Mouse (Mus musculus) intestine, embryonic 14.5 days (tissue): ENCODE data around the gene Arfgef2. TPM values are rescaled to one million over a fixed set of nuclear protein-coding genes. Genes with fewer than 3 reads are reported as not detected.

ENCODE experiments used
- ATAC-seq: fragments of 200-750 bp; cut with Nextera tagmentation; replicated peaks from 2 replicates; pipeline ENCODE4 v1.8.0; 2017; ENCODE audit warnings: low read depth, moderate number of reproducible peaks, moderate TSS enrichment, moderate library complexity; ENCODE audit not compliant: low FRiP score, low TSS enrichment
- DNase-seq: peaks from one replicate; pipeline ENCODE4 v3.0.0-alpha.2; 2018; ENCODE audit warnings: low spot score
- H3K27ac ChIP-seq: fragments of 300-500 bp; sonication (generic); 2 replicates; pipeline ENCODE4 v1.5.1; 2014; ENCODE audit warnings: low read depth, mild to moderate bottlenecking, control low read depth
- H3K27me3 ChIP-seq: fragments of 300-500 bp; sonication (generic); replicated peaks from 2 replicates; pipeline ENCODE4 v1.6.1; 2014; ENCODE audit warnings: low read length, control low read depth; ENCODE audit not compliant: control insufficient read depth, insufficient read depth
- H3K36me3 ChIP-seq: fragments of 300-500 bp; sonication (generic); 2 replicates; pipeline ENCODE4 v1.6.1; 2014; ENCODE audit warnings: low read length, control low read depth; ENCODE audit not compliant: control insufficient read depth, insufficient read depth
- H3K4me1 ChIP-seq: fragments of 300-500 bp; sonication (generic); replicated peaks from 2 replicates; pipeline ENCODE4 v1.6.1; 2014; ENCODE audit warnings: low read length, control low read depth, mixed read lengths; ENCODE audit not compliant: control insufficient read depth, insufficient read depth
- H3K4me2 ChIP-seq: fragments of 300-500 bp; sonication (generic); 2 replicates; pipeline ENCODE4 v1.6.1; 2014; ENCODE audit warnings: low read length
- H3K4me3 ChIP-seq: fragments of 300-500 bp; sonication (generic); 2 replicates; pipeline ENCODE4 v1.5.1; 2014; ENCODE audit warnings: low read depth, low read length, control low read depth, mixed read lengths
- H3K9ac ChIP-seq: fragments of 300-500 bp; sonication (generic); 2 replicates; pipeline ENCODE4 v1.6.1; 2014; ENCODE audit warnings: mild to moderate bottlenecking, low read length
- H3K9me3 ChIP-seq: fragments of 300-500 bp; sonication (generic); 2 replicates; pipeline ENCODE4 v1.6.1; 2016; ENCODE audit warnings: low read length, control low read depth; ENCODE audit not compliant: control insufficient read depth
- WGBS: fragments of 180-500 bp; shearing (Covaris S2); extraction: QIAGEN DNeasy Blood & Tissue Kit; methylation state at CpG from one replicate; pipeline ENCODE4 v1.1.7; 2014; 5-methylcytosine and 5-hydroxymethylcytosine counted together
- polyA plus RNA-seq: library from polyadenylated mRNA; unstranded; fragments of >200 nt; fragmentation: Nextera tagmentation; extraction: Ambion mirVana; gene quantifications from 2 replicates; pipeline ENCODE4 v1.2.1, GENCODE M21; 2014

Arfgef2 gene
- polyA plus RNA-seq, 1 experiment from 2014 or later: 9.3 TPM

DNA sequence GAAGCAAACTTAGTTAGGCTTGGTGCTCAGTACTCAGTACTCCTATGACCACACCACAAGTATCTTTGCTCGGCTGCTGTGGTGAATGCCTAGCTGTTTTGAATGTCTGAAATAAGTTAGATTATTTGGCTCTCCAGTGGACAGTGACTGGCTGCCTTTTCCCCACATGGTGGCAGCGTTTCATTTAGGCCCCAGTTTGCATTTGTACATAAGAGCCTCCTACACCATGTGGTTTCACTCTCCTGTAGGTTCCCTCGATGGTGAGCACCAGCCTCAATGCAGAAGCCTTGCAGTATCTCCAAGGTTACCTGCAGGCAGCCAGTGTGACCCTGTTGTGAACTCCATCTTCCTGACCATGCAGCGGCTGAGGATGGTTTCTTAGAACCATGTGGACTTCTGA, 140.1 kb downstream of the Arfgef2 start:
- ATAC-seq (0 out of 2 replicates have a peak, but pooled peaks have one; percentile 26), DNase-seq (no peak)
- Histone ChIP-seq H3K36me3 (peaks cover 95% of the 10 kb centered on the region), H3K9me3 (no peaks in the 10 kb centered on the region), H3K27ac (no peak overlapping the region), H3K4me2 (no peak overlapping the region), H3K27me3 (no peaks in the 10 kb centered on the region), H3K9ac (no peak overlapping the region), H3K4me3 (no peak overlapping the region), H3K4me1 (no peaks in the 10 kb centered on the region)
- WGBS: 49% methylated on average over 4 of the region's 4 CpGs

Other genes starting within 250 kb of the Arfgef2 start
- gene Prex1, start 91.8 kb upstream of the Arfgef2 start, polyA plus RNA-seq: 11.3 and 13.6 TPM in 2 replicates
- gene Trp53rkb, start 13.1 kb upstream of the Arfgef2 start, polyA plus RNA-seq: 6.5 and 8.9 TPM in 2 replicates
- 131 and 145 TPM in 2 replicates for gene Cse1l, start 100.5 kb downstream of the Arfgef2 start, polyA plus RNA-seq
- 68.8 and 77.3 TPM in 2 replicates for gene Stau1, start 190.7 kb downstream of the Arfgef2 start, polyA plus RNA-seq
- gene Ddx27, start 209.6 kb downstream of the Arfgef2 start, polyA plus RNA-seq: 47.0 and 50.9 TPM in 2 replicates